Mouse (Mus musculus) megakaryocyte, embryonic 14.5 days (primary cell): ENCODE measurements around the gene Gm13271.
"Not testable (repeated sequence)": the region's sequence is repeated elsewhere in the genome, so short reads cannot be mapped to it uniquely, and the experiment has no call there.

ENCODE experiments used
- FLI1 ChIP-seq: IDR thresholded peaks from 2 replicates; pipeline ENCODE4 v1.6.1; 2012; ENCODE audit warnings: low read length, inconsistent platforms, mixed read lengths
- GATA1 ChIP-seq: IDR thresholded peaks from 3 replicates; pipeline ENCODE4 v1.6.1; 2012; ENCODE audit warnings: mixed read lengths, low read length, inconsistent platforms, borderline replicate concordance

DNA sequence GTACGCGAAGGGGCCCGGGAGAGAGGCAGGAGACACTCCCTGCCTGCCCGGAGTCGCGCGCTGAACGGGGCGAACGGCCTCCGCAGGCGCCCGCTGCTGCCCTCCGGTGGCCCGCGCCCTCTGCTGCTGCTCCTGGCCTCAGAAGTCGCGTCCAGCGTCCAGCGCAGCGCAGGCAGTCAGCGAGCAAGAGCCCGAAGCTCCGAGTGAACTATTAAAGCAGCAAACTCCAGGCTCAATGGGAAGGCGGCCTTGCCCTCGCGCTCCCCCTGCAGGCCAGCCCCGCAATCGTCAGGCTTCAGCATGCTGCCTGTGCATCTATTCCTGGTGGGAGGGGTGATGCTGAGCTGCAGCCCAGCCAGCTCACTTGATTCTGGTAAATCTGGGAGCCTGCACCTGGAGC is 22.0 kb downstream of the Gm13271 start, which contains the start of gene Gm13289:
- not testable (repeated sequence) for TF ChIP-seq GATA1, FLI1
